Mouse (Mus musculus): ENCODE results near the gene Tmem156. TPM values are rescaled to one million over a fixed set of nuclear protein-coding genes. Genes with fewer than 3 reads are reported as not detected.
A peak's percentile ranks its signal among the peaks of the same experiment; 100 is the strongest.

The Tmem156 gene
- total and polyA plus RNA-seq, 3 experiments: 7.3 to 16.6 (median 15.8) TPM

DNA sequence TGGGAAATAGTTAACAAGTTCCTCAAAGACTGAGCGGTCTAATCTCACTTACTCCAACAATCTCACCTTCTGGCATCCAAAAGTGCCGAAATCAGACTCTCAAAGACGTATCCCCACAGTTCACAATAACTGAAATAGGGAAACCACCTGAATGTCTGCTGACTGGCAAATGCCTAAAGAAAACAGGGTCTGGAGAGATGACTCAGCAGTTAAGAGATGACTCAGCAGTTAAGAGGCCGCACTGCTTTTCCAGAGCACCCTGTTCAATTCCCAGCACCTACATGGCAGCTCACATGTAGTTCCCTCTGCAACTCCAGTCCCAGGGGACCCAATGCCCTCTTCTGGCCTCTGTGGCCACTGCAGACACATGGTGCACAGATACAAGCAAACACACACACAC, 13.9 kb downstream of the Tmem156 start:
- TF ChIP-seq CHD1 (IDR thresholded peaks at IDR 0.05; ENCODE audit: low read depth, low read length) (no peak), EP300 (IDR thresholded peaks at IDR 0.05; ENCODE audit: low read length) (peak; percentile 82), MXI1 (IDR thresholded peaks at IDR 0.05; ENCODE audit: low read depth, low read length) (no peak), JUN (IDR thresholded peaks at IDR 0.05; ENCODE audit: insufficient read depth, low read depth, low read length) (peak; percentile 87), USF1 (IDR thresholded peaks at IDR 0.05; ENCODE audit: low read depth, low read length) (no peak), POLR2AphosphoS2 (IDR thresholded peaks at IDR 0.05; ENCODE audit: low read depth, low read length) (no peak), TBP (conservative IDR thresholded peaks at IDR 0.05; ENCODE audit: low read depth, low read length) (no peak), ETS1 (conservative IDR thresholded peaks at IDR 0.05; ENCODE audit: low read depth, low read length) (peak; percentile 85), MAFK (IDR thresholded peaks at IDR 0.05; ENCODE audit: insufficient replicate concordance, low read length) (peak; percentile 98), JUND (conservative IDR thresholded peaks at IDR 0.05; ENCODE audit: low read depth, low read length) (peak; percentile 95), SIN3A (IDR thresholded peaks at IDR 0.05; ENCODE audit: low read length) (no peak), IRF4 (IDR thresholded peaks at IDR 0.05; ENCODE audit: low read depth, low read length) (peak; percentile 95), KAT2A (IDR thresholded peaks at IDR 0.05; ENCODE audit: insufficient replicate concordance, low read length) (no peak), CHD2 (IDR thresholded peaks at IDR 0.05; ENCODE audit: low read length) (0 out of 2 replicates have a peak, but pooled peaks have one; percentile 26), MYC (IDR thresholded peaks at IDR 0.05; ENCODE audit: low read depth, low read length) (no peak), MEF2A (IDR thresholded peaks at IDR 0.05; ENCODE audit: borderline replicate concordance, low read depth, low read length) (peak; percentile 58; the same call in 1 of the 2 replicates), POLR2A (IDR thresholded peaks at IDR 0.05; ENCODE audit: low read depth, low read length) (no peak), CTCF (conservative IDR thresholded peaks at IDR 0.05 in 1 of 2, IDR thresholded peaks at IDR 0.05 in 1 of 2; ENCODE audit: low read depth in 2 of 2, low read length in 2 of 2) (no peak), BHLHE40 (IDR thresholded peaks at IDR 0.05; ENCODE audit: low read depth, low read length) (peak; percentile 82), MAX (IDR thresholded peaks at IDR 0.05; ENCODE audit: low read length) (no peak), ZNF384 (IDR thresholded peaks at IDR 0.05; ENCODE audit: low read depth, low read length) (no peak), ELF1 (IDR thresholded peaks at IDR 0.05; ENCODE audit: low read depth, low read length) (no peak)
- Histone ChIP-seq H3K4me3 (replicated peaks in 1 of 3; ENCODE audit: low read depth in 2 of 3, low read length in 2 of 3, poor library complexity in 1 of 3) (no peak overlapping the region), H3K36me3 (replicated peaks in 1 of 2; ENCODE audit: control insufficient read depth in 1 of 2, insufficient read depth in 1 of 2, low read length in 1 of 2) (peaks cover 21 to 77% of the 10 kb centered on the region in 2 experiments), H3K27me3 (replicated peaks) (no peaks in the 10 kb centered on the region), H3K9me3 (replicated peaks; ENCODE audit: low read length) (no peaks in the 10 kb centered on the region), H3K4me2 (ENCODE audit: insufficient read depth, low read depth, poor library complexity, severe bottlenecking) (no peak overlapping the region), H3K27ac (ENCODE audit: insufficient read depth, low read depth) (no peak overlapping the region), H3K79me2 (replicated peaks; ENCODE audit: control insufficient read depth, extremely low read depth, insufficient read depth, poor library complexity, severe bottlenecking) (no peaks in the 10 kb centered on the region), H3K4me1 (ENCODE audit: control insufficient read depth in 1 of 2, insufficient read depth in 2 of 2) (peaks cover 5 to 45% of the 10 kb centered on the region in 2 experiments), H3K9ac (ENCODE audit: insufficient read depth, low read depth) (no peak overlapping the region)
- DNase-seq (ENCODE audit: extremely low read depth): peak; percentile 85
- dilution Hi-C loops (cut with MboI; ENCODE audit: extremely low pct_ligation_motif_present, extremely low pct_unique_long_range_greater_than_20kb, low sequenced_read_pairs) (no loop called here), in situ Hi-C loops (cut with MboI; ENCODE audit: low pct_ligation_motif_present, low pct_unique_long_range_greater_than_20kb, low sequenced_read_pairs) (no loop called here)

DNA sequence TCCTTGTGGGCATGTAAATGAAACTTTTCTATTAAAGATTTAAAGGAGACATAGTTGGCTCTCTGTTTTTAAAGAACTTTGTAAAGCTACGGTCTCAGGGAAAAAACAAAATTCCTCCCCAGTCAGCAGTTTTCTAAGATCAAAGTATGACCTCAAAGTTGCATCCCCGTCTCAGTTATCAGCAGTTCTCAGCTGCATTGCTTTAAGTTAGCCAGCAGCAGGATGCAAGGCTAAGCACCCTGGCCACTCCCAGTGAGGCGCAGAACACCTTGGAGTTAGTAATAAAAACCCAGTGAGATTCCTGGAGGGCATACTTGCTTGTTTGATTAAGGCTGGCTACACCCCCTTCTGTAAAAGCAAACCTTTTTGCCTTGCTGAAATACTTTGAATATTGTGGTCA, 15.2 kb downstream of the Tmem156 start:
- H3K27ac ChIP-seq (ENCODE audit: insufficient read depth, low read depth): no peak overlapping the region
- TF ChIP-seq ZMIZ1 (IDR thresholded peaks at IDR 0.05; ENCODE audit: low read depth, low read length) (no peak), ETS1 (conservative IDR thresholded peaks at IDR 0.05; ENCODE audit: low read depth, low read length) (no peak), MAFK (IDR thresholded peaks at IDR 0.05; ENCODE audit: insufficient replicate concordance, low read length) (no peak), JUND (conservative IDR thresholded peaks at IDR 0.05; ENCODE audit: low read depth, low read length) (no peak), E2F4 (IDR thresholded peaks at IDR 0.05; ENCODE audit: insufficient replicate concordance, low read depth, low read length) (no peak)
- H3K9me3 ChIP-seq (replicated peaks; ENCODE audit: low read length): no peaks in the 10 kb centered on the region
- no peak overlapping the region for H3K4me2 ChIP-seq (ENCODE audit: insufficient read depth, low read depth, poor library complexity, severe bottlenecking)
- H3K27me3 ChIP-seq (replicated peaks): no peaks in the 10 kb centered on the region
- no peak overlapping the region for H3K9ac ChIP-seq (ENCODE audit: insufficient read depth, low read depth)
- H3K79me2 ChIP-seq (replicated peaks; ENCODE audit: control insufficient read depth, extremely low read depth, insufficient read depth, poor library complexity, severe bottlenecking): no peaks in the 10 kb centered on the region
- H3K4me1 ChIP-seq (ENCODE audit: control insufficient read depth in 1 of 2, insufficient read depth in 2 of 2): peaks cover 5 to 37% of the 10 kb centered on the region in 2 experiments
- no peak overlapping the region for H3K4me3 ChIP-seq (replicated peaks in 1 of 3; ENCODE audit: low read depth in 2 of 3, low read length in 2 of 3, poor library complexity in 1 of 3)
- dilution Hi-C loops (cut with MboI; ENCODE audit: extremely low pct_ligation_motif_present, extremely low pct_unique_long_range_greater_than_20kb, low sequenced_read_pairs): no loop called here
- peaks cover 27 to 88% of the 10 kb centered on the region in 2 experiments for H3K36me3 ChIP-seq (replicated peaks in 1 of 2; ENCODE audit: control insufficient read depth in 1 of 2, insufficient read depth in 1 of 2, low read length in 1 of 2)
- no peak for DNase-seq (ENCODE audit: extremely low read depth)
- in situ Hi-C loops (cut with MboI; ENCODE audit: low pct_ligation_motif_present, low pct_unique_long_range_greater_than_20kb, low sequenced_read_pairs): no loop called here

Measured in CH12.LX (cell line).